Mouse (Mus musculus) heart, postnatal 10 days (tissue): ENCODE data around the gene Kmt2d. TPM values are rescaled to one million over a fixed set of nuclear protein-coding genes. Genes with fewer than 3 reads are reported as not detected.
"Not testable (repeated sequence)": the region's sequence is repeated elsewhere in the genome, so short reads cannot be mapped to it uniquely, and the experiment has no call there.

Experiments
- DNase-seq, 2 experiments: peaks; one replicate each; pipeline ENCODE4 v3.0.0; 2021
- intact Hi-C: fragments of 180-260 bp; cut with DNase I; formaldehyde crosslinking; loops from one replicate; pipeline ENCODE4 v1.15.1; 2025
- total RNA-seq, 2 experiments: library from RNA; stranded (reverse); gene quantifications; 2 replicates each; pipeline ENCODE4 v1.2.3; 2021

Gene Kmt2d
- total RNA-seq: 10 to 100 TPM; 63.0 to 72.1 TPM

- intact Hi-C loops: no loop called here
- no peak for DNase-seq
Measured at GRCm38 (mm10) chr15:98871070-98871915, at the start of gene Kmt2d. TSS of gene Kmt2d (minus strand) at chr15:98871204.

- not testable (repeated sequence) for DNase-seq
- intact Hi-C loops: loop anchor here (5.0 kb wide), 1 partner anchor 36 kb away; no protein-coding TSS in a partner anchor
Measured at GRCm38 (mm10) chr15:98918499-98918895, 47.5 kb upstream of the Kmt2d start.

- DNase-seq: peak; percentile 100
- intact Hi-C loops: loop anchor here (2.0 to 5.0 kb wide), 2 partner anchors 21 to 36 kb away; no protein-coding TSS in a partner anchor
Measured at GRCm38 (mm10) chr15:98917538-98918498, 46.8 kb upstream of the Kmt2d start, which contains the start of gene Lmbr1l. TSS of gene Lmbr1l (minus strand) at chr15:98918231.

GRCm38 (mm10) chr15:98917091-98917490, 46.1 kb upstream of the Kmt2d start:
- intact Hi-C loops: loop anchor here (2.0 to 5.0 kb wide), 2 partner anchors 20 to 35 kb away; no protein-coding TSS in a partner anchor
- DNase-seq: peak; percentile 38 to 60

- intact Hi-C loops: loop anchor here (2.0 to 5.0 kb wide), 2 partner anchors 19 to 34 kb away; no protein-coding TSS in a partner anchor
- DNase-seq: no peak
Measured at GRCm38 (mm10) chr15:98916016-98916415, 45.0 kb upstream of the Kmt2d start.

GRCm38 (mm10) chr15:98914903-98915302, 43.9 kb upstream of the Kmt2d start:
- DNase-seq: no peak
- intact Hi-C loops: loop anchor here (5.0 kb wide), 1 partner anchor 33 kb away; no protein-coding TSS in a partner anchor

- intact Hi-C loops: no loop called here
- peak; percentile 25 to 56 for DNase-seq
Measured at GRCm38 (mm10) chr15:98904692-98905091, 33.7 kb upstream of the Kmt2d start.

- DNase-seq: no peak
- intact Hi-C loops: no loop called here
Measured at GRCm38 (mm10) chr15:98902600-98902999, 31.6 kb upstream of the Kmt2d start.

GRCm38 (mm10) chr15:98901530-98901929, 30.5 kb upstream of the Kmt2d start:
- DNase-seq: no peak
- intact Hi-C loops: no loop called here

GRCm38 (mm10) chr15:98897928-98898800, 27.2 kb upstream of the Kmt2d start, which contains the start of gene Dhh:
TSS of gene Dhh (minus strand) at chr15:98898540.
- peak; percentile 16 to 22 for DNase-seq

GRCm38 (mm10) chr15:98897495-98897894, 26.5 kb upstream of the Kmt2d start:
- intact Hi-C loops: loop anchor here (2.0 kb wide), 1 partner anchor 19 kb away; no protein-coding TSS in a partner anchor
- peak; percentile 39 to 55 for DNase-seq

More at GRCm38 (mm10) chr15:98897928-98898800, 27.2 kb upstream of the Kmt2d start, which contains the start of gene Dhh:
- intact Hi-C loops: loop anchor here (2.0 kb wide), 1 partner anchor 19 kb away; no protein-coding TSS in a partner anchor

- intact Hi-C loops: loop anchor here (2.0 kb wide), 1 partner anchor 21 kb away; no protein-coding TSS in a partner anchor
- DNase-seq: peak; percentile 52 to 63
Measured at GRCm38 (mm10) chr15:98895635-98896589, 24.9 kb upstream of the Kmt2d start.

GRCm38 (mm10) chr15:98894746-98895634, 24.0 kb upstream of the Kmt2d start:
- DNase-seq: peak in 1 of 2 experiments; percentile 38
- intact Hi-C loops: no loop called here

GRCm38 (mm10) chr15:98893940-98894745, 23.1 kb upstream of the Kmt2d start, which contains the start of gene Rhebl1:
TSS of gene Rhebl1 (minus strand) at chr15:98894540.
- intact Hi-C loops: no loop called here
- DNase-seq: peak; percentile 42 to 59

GRCm38 (mm10) chr15:98893036-98893435, 22.0 kb upstream of the Kmt2d start:
- DNase-seq: no peak
- intact Hi-C loops: no loop called here
